Mouse (Mus musculus) lung, adult 2 months (tissue): ENCODE measurements at regions not wholly inside any gene's neighbourhood (a gene's known extent, or its start where the extent isn't known, plus 50 kb on each side); places are given as distances from the start of the nearest gene placed in this dataset.

Experiments
- CTCF ChIP-seq: fragments of 200-500 bp; IDR thresholded peaks from 2 replicates; pipeline ENCODE4 v1.5.1; 2011; ENCODE audit warnings: mild to moderate bottlenecking, low read length, control low read depth; ENCODE audit not compliant: insufficient read depth
- POLR2A ChIP-seq: fragments of 200-500 bp; IDR thresholded peaks from 2 replicates; pipeline ENCODE4 v1.6.1; 2011; ENCODE audit warnings: low read depth, mild to moderate bottlenecking, control low read depth, low read length, borderline replicate concordance; ENCODE audit errors: extremely low read depth

DNA sequence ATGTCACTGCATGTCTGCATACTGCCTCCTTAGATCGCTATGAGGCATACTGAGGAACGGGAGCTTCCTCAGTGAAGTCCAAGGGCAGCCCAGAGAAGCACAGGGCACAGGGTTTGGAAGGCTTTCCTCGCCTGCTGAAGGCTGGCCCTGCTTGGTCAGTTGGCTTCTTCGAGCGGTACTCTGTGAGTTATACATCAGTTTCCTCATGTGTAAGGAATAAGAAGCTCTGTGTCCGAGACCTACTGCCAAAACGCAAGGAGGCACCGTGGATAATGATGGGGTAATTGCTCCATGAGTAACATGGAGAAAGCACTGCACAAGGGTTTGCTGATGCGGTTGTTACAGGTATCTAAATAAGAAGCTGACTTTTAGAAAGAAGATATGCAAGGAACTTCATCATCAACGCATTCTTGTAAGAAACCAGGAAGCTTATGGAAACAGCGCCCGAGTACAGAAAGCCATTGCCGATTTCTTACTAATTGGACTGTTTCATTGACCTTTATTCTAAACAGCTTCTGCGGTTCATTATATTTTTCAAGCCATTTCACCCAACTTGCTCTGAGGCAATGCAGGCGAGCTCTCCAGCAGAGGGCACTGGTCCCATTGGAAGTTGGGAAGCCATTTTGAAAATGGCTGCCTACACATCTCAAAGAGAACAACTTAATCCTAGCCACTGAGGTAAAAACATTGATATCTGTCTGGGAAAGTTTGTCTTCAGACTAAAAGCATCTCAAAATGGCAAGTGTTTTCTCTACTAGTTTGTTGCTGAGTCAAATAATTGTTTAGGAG lies 241.8 kb upstream of the Irx5 start:
- no peak for TF ChIP-seq POLR2A
- TF ChIP-seq CTCF: peak; percentile 17; the same call in 1 of the 2 replicates
